Mouse (Mus musculus): ENCODE measurements around the gene Cdc42se1.

GRCm38 (mm10) chr3:95228148-95228893 lies at the start of gene Cdc42se1:
- TF ChIP-seq GATA1 (IDR thresholded peaks at IDR 0.05; ENCODE audit: low read length) (no peak), TAL1 (IDR thresholded peaks at IDR 0.05; ENCODE audit: low read length) (no peak)

Data from erythroblast, embryonic 14.5 days (primary cell).